Comparison of ENCODE assay signal across 8 mouse cellular contexts in genomic region chr9:65345854-65346475, GRCm38 (mm10). TPM values are rescaled to one million over a fixed set of nuclear protein-coding genes. Genes with fewer than 3 reads are reported as not detected.
A peak's percentile ranks its signal among the peaks of the same experiment; 100 is the strongest.
DNase-seq lines count a peak whose midpoint lies in the region; ATAC-seq and TF ChIP-seq lines count a peak whose summit lies in the region.

Gene Pdcd7, plus strand, starts transcription at chr9:65346104.

- no peak for TF ChIP-seq CTCF in kidney, adult 2 months (conservative IDR thresholded peaks at IDR 0.05; ENCODE audit: insufficient read depth, insufficient read length, low read depth, low read length)
- TF ChIP-seq CTCF in spleen, adult 2 months (IDR thresholded peaks at IDR 0.05; ENCODE audit: extremely low read depth, insufficient read depth, insufficient read length, insufficient replicate concordance): no peak

- peak within 1 kb of the TSS; percentile 98 for H3K4me3 ChIP-seq in embryonic facial prominence, embryonic 13.5 days
- H3K4me3 ChIP-seq in kidney, adult 2 months (ENCODE audit: insufficient read depth, low read depth, low read length): peak within 1 kb of the TSS; percentile 78
- peak within 1 kb of the TSS; percentile 100 for H3K4me3 ChIP-seq in limb, embryonic 12.5 days (replicated peaks)
- H3K4me3 ChIP-seq in midbrain, embryonic 15.5 days: peak within 1 kb of the TSS; percentile 95
- peak within 1 kb of the TSS; percentile 71 for H3K4me3 ChIP-seq in spleen, adult 2 months (ENCODE audit: extremely low read depth, insufficient read depth, insufficient read length)

- TF ChIP-seq POLR2A in kidney, adult 2 months (IDR thresholded peaks at IDR 0.05; ENCODE audit: low read depth, low read length): peak; percentile 53
- peak; percentile 91 for TF ChIP-seq POLR2A in spleen, adult 2 months (IDR thresholded peaks at IDR 0.05; ENCODE audit: low read depth, low read length)

- H3K9ac ChIP-seq in embryonic facial prominence, embryonic 13.5 days: peak within 1 kb of the TSS; percentile 98
- peak within 1 kb of the TSS; percentile 98 for H3K9ac ChIP-seq in limb, embryonic 12.5 days (replicated peaks)
- H3K9ac ChIP-seq in midbrain, embryonic 15.5 days: peak within 1 kb of the TSS; percentile 83

- H3K9me3 ChIP-seq in embryonic facial prominence, embryonic 13.5 days: no peaks in the 10 kb centered on the region
- no peaks in the 10 kb centered on the region for H3K9me3 ChIP-seq in limb, embryonic 12.5 days
- no peaks in the 10 kb centered on the region for H3K9me3 ChIP-seq in midbrain, embryonic 15.5 days

- ATAC-seq in embryonic facial prominence, embryonic 13.5 days (ENCODE audit: insufficient number of reproducible peaks, insufficient read depth, low FRiP score, low TSS enrichment, low read depth): peak; percentile 86
- ATAC-seq in limb, embryonic 12.5 days (ENCODE audit: insufficient number of reproducible peaks, insufficient read depth, low FRiP score, low TSS enrichment, low read depth): peak; percentile 93
- ATAC-seq in midbrain, embryonic 15.5 days (replicated peaks): peak; percentile 98

- H3K4me2 ChIP-seq in embryonic facial prominence, embryonic 13.5 days: peak within 1 kb of the TSS; percentile 75
- H3K4me2 ChIP-seq in limb, embryonic 12.5 days: peak within 1 kb of the TSS; percentile 90
- peak within 1 kb of the TSS; percentile 98 for H3K4me2 ChIP-seq in midbrain, embryonic 15.5 days

- WGBS in embryonic facial prominence, embryonic 13.5 days: under 1% methylated on average over 59 of the region's 59 CpGs
- 1% methylated on average over 57 of the region's 59 CpGs for WGBS in kidney, adult 2 months
- 2% methylated on average over 56 of the region's 59 CpGs for WGBS in limb, embryonic 12.5 days
- WGBS in midbrain, embryonic 15.5 days: under 1% methylated on average over 58 of the region's 59 CpGs
- 2% methylated on average over 43 of the region's 59 CpGs for WGBS in spleen, adult 2 months

- peak within 1 kb of the TSS; percentile 94 for H3K27ac ChIP-seq in embryonic facial prominence, embryonic 13.5 days
- H3K27ac ChIP-seq in kidney, adult 2 months (ENCODE audit: insufficient read depth, low read depth, low read length): peak within 1 kb of the TSS; percentile 84
- peak within 1 kb of the TSS; percentile 95 for H3K27ac ChIP-seq in limb, embryonic 12.5 days
- peak within 1 kb of the TSS; percentile 92 for H3K27ac ChIP-seq in midbrain, embryonic 15.5 days
- peak within 1 kb of the TSS; percentile 73 for H3K27ac ChIP-seq in spleen, adult 2 months (ENCODE audit: insufficient read depth, low read length)

- H3K36me3 ChIP-seq in embryonic facial prominence, embryonic 13.5 days: no peaks in the 10 kb centered on the region
- H3K36me3 ChIP-seq in kidney, adult 2 months (ENCODE audit: control insufficient read depth, insufficient read depth, low read length): no peaks in the 10 kb centered on the region
- H3K36me3 ChIP-seq in limb, embryonic 12.5 days: no peaks in the 10 kb centered on the region
- H3K36me3 ChIP-seq in midbrain, embryonic 15.5 days (replicated peaks): no peaks in the 10 kb centered on the region
- peaks cover 2% of the 10 kb centered on the region; the same call in 1 of the 2 replicates for H3K36me3 ChIP-seq in spleen, adult 2 months (ENCODE audit: control insufficient read depth, insufficient read depth, low read length)

- peaks cover 11% of the 10 kb centered on the region for H3K4me1 ChIP-seq in embryonic facial prominence, embryonic 13.5 days
- H3K4me1 ChIP-seq in kidney, adult 2 months (ENCODE audit: control insufficient read depth, insufficient read depth, low read length): peaks cover 7% of the 10 kb centered on the region; the same call in 1 of the 2 replicates
- peaks cover 15% of the 10 kb centered on the region for H3K4me1 ChIP-seq in limb, embryonic 12.5 days (replicated peaks)
- peaks cover 31% of the 10 kb centered on the region for H3K4me1 ChIP-seq in midbrain, embryonic 15.5 days
- H3K4me1 ChIP-seq in spleen, adult 2 months (ENCODE audit: control insufficient read depth, insufficient read depth, insufficient read length): peaks cover 7% of the 10 kb centered on the region

- H3K27me3 ChIP-seq in embryonic facial prominence, embryonic 13.5 days: no peaks in the 10 kb centered on the region
- no peaks in the 10 kb centered on the region for H3K27me3 ChIP-seq in kidney, adult 2 months (replicated peaks; ENCODE audit: control insufficient read depth, insufficient read depth, low read length)
- no peaks in the 10 kb centered on the region; the same call in 1 of the 2 replicates for H3K27me3 ChIP-seq in limb, embryonic 12.5 days
- no peaks in the 10 kb centered on the region for H3K27me3 ChIP-seq in midbrain, embryonic 15.5 days (replicated peaks)
- no peaks in the 10 kb centered on the region for H3K27me3 ChIP-seq in spleen, adult 2 months (ENCODE audit: control insufficient read depth, insufficient read depth, low read length)

- DNase-seq in 3134 (ENCODE audit: extremely low read depth, insufficient read length, low spot score): peak; percentile 81
- peak; percentile 92 to 96 for DNase-seq in adrenal gland, postnatal 36 days
- DNase-seq in heart, adult 18-20 months: peak; percentile 97 to 98
- DNase-seq in kidney, adult 2 months: peak; percentile 97
- peak; percentile 90 to 93 for DNase-seq in spleen, adult 2 months (ENCODE audit: low read depth in 1 of 2, low spot score in 2 of 2)

RNA-seq across cellular contexts. Expression of gene Pdcd7, which starts in this region (rescaled TPM):
- 10 to 100 TPM; 17.8 to 18.6 TPM for total RNA-seq in adrenal gland, postnatal 36 days (2021)
- 10.4 and 10.6 TPM in 2 replicates for polyA plus RNA-seq in embryonic facial prominence, embryonic 13.5 days (2015; fragmentation: Nextera tagmentation; extraction: Ambion mirVana)
- 10 to 100 TPM; 14.4 to 18.4 TPM for total RNA-seq in heart, adult 18-20 months (2021)
- polyA plus RNA-seq in kidney, adult 2 months (2012; rRNA removed): 6.0 and 6.1 TPM in 2 replicates
- polyA plus RNA-seq in limb, embryonic 12.5 days (2016; fragmentation: Nextera tagmentation; extraction: Ambion mirVana): 17.0 and 18.3 TPM in 2 replicates
- polyA plus RNA-seq in midbrain, embryonic 15.5 days (2015; fragmentation: Nextera tagmentation; extraction: Ambion mirVana): 8.1 and 9.5 TPM in 2 replicates
- 9.9 and 15.7 TPM in 2 replicates for polyA plus RNA-seq in spleen, adult 2 months (2012; rRNA removed)

Comparison
In these comparisons a context has a peak if more than half of its experiments do, and no peak if none do; other contexts are left out.
1. Peak in every context shown above with its lines: DNase-seq, ATAC-seq, H3K4me3 ChIP-seq and H3K27ac ChIP-seq.